ENCODE assay signal across 27 mouse cellular contexts in genomic region chr7:118122235-118122634, GRCm38 (mm10).
"Had no signal": no experiment of that assay in that cellular context is flagged by ENCODE, and none has a peak within 500 bp of the region (broad histone marks: within the 10 kb centered on the region; RNA-seq: fewer than 3 reads in every experiment).

No protein-coding gene starts in this region.

- H3K4me2 ChIP-seq: heart, embryonic 11.5 days; heart, embryonic 13.5 days; heart, embryonic 15.5 days; hindbrain, embryonic 13.5 days; hindbrain, embryonic 15.5 days; intestine, embryonic 15.5 days; kidney, embryonic 15.5 days; limb, embryonic 13.5 days; limb, embryonic 15.5 days; liver, embryonic 13.5 days; liver, embryonic 15.5 days had no signal

- H3K27me3 ChIP-seq: heart, embryonic 13.5 days; heart, embryonic 15.5 days; hindbrain, embryonic 13.5 days; hindbrain, embryonic 15.5 days; intestine, embryonic 15.5 days; kidney, embryonic 15.5 days; limb, embryonic 13.5 days; limb, embryonic 15.5 days; liver, embryonic 13.5 days; liver, embryonic 15.5 days had no signal

- H3K9ac ChIP-seq: heart, embryonic 13.5 days; heart, embryonic 15.5 days; hindbrain, embryonic 13.5 days; hindbrain, embryonic 15.5 days; intestine, embryonic 15.5 days; kidney, embryonic 15.5 days; limb, embryonic 13.5 days; limb, embryonic 15.5 days; liver, embryonic 13.5 days; liver, embryonic 15.5 days had no signal

- H3K27ac ChIP-seq: gastrocnemius, adult 2 months; heart, adult 2 months; heart, embryonic 13.5 days; heart, embryonic 15.5 days; hindbrain, embryonic 10.5 days; hindbrain, embryonic 13.5 days; hindbrain, embryonic 15.5 days; hindbrain, postnatal 0 days; intestine, embryonic 15.5 days; kidney, embryonic 15.5 days; kidney, postnatal 0 days; limb, embryonic 13.5 days; limb, embryonic 15.5 days; liver, embryonic 13.5 days; liver, embryonic 15.5 days had no signal

- ATAC-seq: hindbrain, postnatal 0 days; intestine, embryonic 15.5 days had no signal

- H3K9me3 ChIP-seq: heart, embryonic 13.5 days; heart, embryonic 15.5 days; hindbrain, embryonic 10.5 days; hindbrain, embryonic 13.5 days; hindbrain, embryonic 15.5 days; intestine, embryonic 15.5 days; kidney, embryonic 15.5 days; limb, embryonic 13.5 days; limb, embryonic 15.5 days; liver, embryonic 13.5 days; liver, embryonic 15.5 days had no signal

- H3K4me3 ChIP-seq: gastrocnemius, adult 2 months; heart, adult 2 months; heart, embryonic 13.5 days; heart, embryonic 15.5 days; hindbrain, embryonic 10.5 days; hindbrain, embryonic 13.5 days; hindbrain, embryonic 15.5 days; intestine, embryonic 15.5 days; kidney, embryonic 15.5 days; limb, embryonic 13.5 days; limb, embryonic 15.5 days; liver, embryonic 13.5 days; liver, embryonic 15.5 days had no signal

- DNase-seq: gastrocnemius, adult 2 months; gastrocnemius, postnatal 10 days; gastrocnemius, postnatal 25 days; heart, adult 2 months; heart, postnatal 14 days; heart, postnatal 4 days; kidney, adult 11 months; kidney, adult 2 months; kidney, adult 9 months; kidney, postnatal 14 days; kidney, postnatal 36 days; layer of hippocampus, postnatal 36 days; left cerebral cortex, postnatal 4 days; liver, embryonic 13.5 days had no signal
